ENCODE assay signal across 2 mouse cellular contexts in the genomic region with DNA sequence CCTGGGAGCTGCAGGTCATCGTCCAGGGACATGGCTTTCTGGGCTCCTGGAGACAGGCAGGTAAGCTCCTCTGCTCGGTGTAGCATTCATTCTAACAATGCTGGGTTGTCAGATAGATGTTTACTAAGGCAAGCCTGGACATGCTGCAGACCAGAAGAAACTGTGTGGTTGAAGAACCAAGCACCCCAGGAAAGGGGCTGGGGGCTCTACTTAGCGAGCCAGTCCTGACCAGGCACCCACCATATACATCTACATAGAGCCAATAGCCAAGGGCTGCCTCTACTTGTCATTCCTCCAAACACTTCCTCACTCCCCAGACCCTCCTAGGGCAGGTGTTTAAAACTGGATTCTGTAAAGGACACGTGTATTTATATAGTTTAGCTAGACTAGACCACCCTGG.
TF ChIP-seq lines count a peak whose summit lies in the region.

No protein-coding gene starts in this region.

TF ChIP-seq in CH12.LX, 34 proteins besides CTCF, POLR2A, EP300 and RAD21:
- TF ChIP-seq SIN3A (IDR thresholded peaks at IDR 0.05; ENCODE audit: low read length): peak; percentile 38; the same call in 1 of the 2 replicates
- peak; percentile 24; the same call in 1 of the 2 replicates for TF ChIP-seq MXI1 (IDR thresholded peaks at IDR 0.05; ENCODE audit: low read depth, low read length)
- TF ChIP-seq MAFK (IDR thresholded peaks at IDR 0.05; ENCODE audit: insufficient replicate concordance, low read length): no peak
- TF ChIP-seq POLR2AphosphoS2 (IDR thresholded peaks at IDR 0.05; ENCODE audit: low read depth, low read length): no peak
- 0 out of 2 replicates have a peak, but pooled peaks have one; percentile 21 for TF ChIP-seq TCF12 (IDR thresholded peaks at IDR 0.05; ENCODE audit: low read depth, low read length)
- TF ChIP-seq MAX (IDR thresholded peaks at IDR 0.05; ENCODE audit: low read length): no peak; the same call in 1 of the 2 replicates
- no peak for TF ChIP-seq MAZ (IDR thresholded peaks at IDR 0.05; ENCODE audit: low read depth, low read length)
- TF ChIP-seq TBP (conservative IDR thresholded peaks at IDR 0.05; ENCODE audit: low read depth, low read length): no peak
- TF ChIP-seq E2F4 (IDR thresholded peaks at IDR 0.05; ENCODE audit: insufficient replicate concordance, low read depth, low read length): no peak
- no peak for TF ChIP-seq CHD2 (IDR thresholded peaks at IDR 0.05; ENCODE audit: low read length)
- TF ChIP-seq NRF1 (IDR thresholded peaks at IDR 0.05; ENCODE audit: low read depth, low read length): no peak
- TF ChIP-seq ETS1 (conservative IDR thresholded peaks at IDR 0.05; ENCODE audit: low read depth, low read length): 0 out of 2 replicates have a peak, but pooled peaks have one; percentile 4
- TF ChIP-seq MEF2A (IDR thresholded peaks at IDR 0.05; ENCODE audit: borderline replicate concordance, low read depth, low read length): no peak
- TF ChIP-seq CHD1 (IDR thresholded peaks at IDR 0.05; ENCODE audit: low read depth, low read length): peak; percentile 88; the same call in 1 of the 2 replicates

TF ChIP-seq in myocyte, 11 proteins besides CTCF, POLR2A, EP300 and RAD21:
- TF ChIP-seq REST (IDR thresholded peaks at IDR 0.05; ENCODE audit: insufficient read depth, insufficient read length) (no peak), CEBPB (IDR thresholded peaks at IDR 0.05; ENCODE audit: insufficient read depth, poor library complexity, severe bottlenecking) (no peak), E2F4 (IDR thresholded peaks at IDR 0.05; ENCODE audit: insufficient read depth) (no peak), TCF3 (IDR thresholded peaks at IDR 0.05; ENCODE audit: insufficient read length, low read depth) (no peak), MYOD1 (IDR thresholded peaks at IDR 0.05; ENCODE audit: control insufficient read depth in 1 of 3, insufficient read length in 2 of 3, low read depth in 2 of 3) (no peak), MAX (IDR thresholded peaks at IDR 0.05; ENCODE audit: low read depth) (no peak), TCF12 (IDR thresholded peaks at IDR 0.05; ENCODE audit: insufficient read depth, poor library complexity, severe bottlenecking) (no peak), MYOG (IDR thresholded peaks at IDR 0.05; ENCODE audit: control insufficient read depth in 1 of 3, insufficient read depth in 1 of 3, insufficient read length in 2 of 3, low read depth in 2 of 3) (no peak), POLR2AphosphoS2 (IDR thresholded peaks at IDR 0.05; ENCODE audit: insufficient read length, low read depth) (no peak), SRF (IDR thresholded peaks at IDR 0.05; ENCODE audit: control insufficient read depth, insufficient read length, low read depth) (no peak), USF1 (IDR thresholded peaks at IDR 0.05; ENCODE audit: low read depth) (no peak)
